Mouse (Mus musculus): ENCODE measurements at regions not wholly inside any gene's neighbourhood (a gene's known extent, or its start where the extent isn't known, plus 50 kb on each side); places are given as distances from the start of the nearest gene placed in this dataset.

GRCm38 (mm10) chr3:100401080-100401479, 88.0 kb downstream of the Tent5c start:
- Histone ChIP-seq H3K4me1 (ENCODE audit: control insufficient read depth, insufficient read depth, low read length) (no peaks in the 10 kb centered on the region), H3K27me3 (ENCODE audit: control insufficient read depth, insufficient read depth, low read length) (no peaks in the 10 kb centered on the region), H3K9me3 (replicated peaks; ENCODE audit: control insufficient read depth, low read length) (no peaks in the 10 kb centered on the region), H3K27ac (ENCODE audit: low read length) (no peak overlapping the region), H3K36me3 (ENCODE audit: control insufficient read depth, insufficient read depth) (no peaks in the 10 kb centered on the region), H3K4me2 (ENCODE audit: low read depth, low read length) (no peak overlapping the region), H3K9ac (ENCODE audit: low read length) (no peak overlapping the region), H3K4me3 (ENCODE audit: low read length) (no peak overlapping the region)
- 88% methylated on average over 1 of the region's 1 CpGs for WGBS
- ATAC-seq (replicated peaks; ENCODE audit: extremely low read depth, insufficient read depth, low FRiP score): no peak

- H3K27ac ChIP-seq (ENCODE audit: low read length): no peak overlapping the region
- H3K36me3 ChIP-seq (ENCODE audit: control insufficient read depth, insufficient read depth): no peaks in the 10 kb centered on the region
- H3K4me3 ChIP-seq (ENCODE audit: low read length): no peak overlapping the region
- H3K27me3 ChIP-seq (ENCODE audit: control insufficient read depth, insufficient read depth, low read length): no peaks in the 10 kb centered on the region
- ATAC-seq (replicated peaks; ENCODE audit: extremely low read depth, insufficient read depth, low FRiP score): no peak
- H3K4me1 ChIP-seq (ENCODE audit: control insufficient read depth, insufficient read depth, low read length): no peaks in the 10 kb centered on the region
- H3K9me3 ChIP-seq (replicated peaks; ENCODE audit: control insufficient read depth, low read length): no peaks in the 10 kb centered on the region
- no peak overlapping the region for H3K9ac ChIP-seq (ENCODE audit: low read length)
- WGBS: 72% methylated on average over 3 of the region's 3 CpGs
- no peak overlapping the region for H3K4me2 ChIP-seq (ENCODE audit: low read depth, low read length)
Observed at GRCm38 (mm10) chr3:100397491-100397890, 91.6 kb downstream of the Tent5c start.

DNA sequence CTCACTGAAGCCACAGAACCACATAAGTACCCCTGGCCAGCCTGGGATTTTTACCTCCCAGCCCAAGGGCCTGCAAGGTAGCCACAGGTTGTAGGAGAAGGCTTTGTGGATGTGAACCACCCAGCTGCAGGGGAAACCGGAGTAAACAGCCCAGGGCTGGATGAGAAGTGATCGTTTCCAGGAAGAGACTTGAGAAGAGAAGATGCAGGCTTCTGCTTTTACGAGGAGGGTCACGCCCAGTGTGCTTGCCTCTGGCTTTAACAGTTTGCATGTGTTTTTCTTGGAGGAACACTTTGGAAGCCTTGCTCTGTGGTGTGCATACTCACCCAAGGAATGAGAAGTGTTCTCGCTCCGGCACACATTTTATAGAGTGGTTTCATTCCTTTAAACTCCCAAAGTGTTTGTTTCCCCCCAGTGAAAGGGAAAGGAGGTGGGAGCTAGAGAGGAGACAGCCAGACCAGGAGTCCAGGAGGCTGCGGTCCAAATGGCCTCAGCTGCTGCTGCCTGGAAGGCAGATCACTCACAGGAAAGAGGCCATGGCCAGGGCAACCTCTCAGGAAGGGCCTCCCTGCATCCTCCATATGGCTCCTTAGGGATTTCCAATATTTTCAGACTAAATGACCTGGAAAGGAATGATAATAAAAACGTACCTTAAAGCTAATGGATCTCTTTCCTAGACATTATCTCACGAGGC, 94.1 kb downstream of the Tent5c start:
- Histone ChIP-seq H3K4me3 (ENCODE audit: low read length) (no peak overlapping the region), H3K4me2 (ENCODE audit: low read depth, low read length) (no peak overlapping the region), H3K9me3 (replicated peaks; ENCODE audit: control insufficient read depth, low read length) (no peaks in the 10 kb centered on the region), H3K36me3 (ENCODE audit: control insufficient read depth, insufficient read depth) (no peaks in the 10 kb centered on the region), H3K27me3 (ENCODE audit: control insufficient read depth, insufficient read depth, low read length) (no peaks in the 10 kb centered on the region), H3K4me1 (ENCODE audit: control insufficient read depth, insufficient read depth, low read length) (no peaks in the 10 kb centered on the region), H3K27ac (ENCODE audit: low read length) (no peak overlapping the region), H3K9ac (ENCODE audit: low read length) (no peak overlapping the region)
- 53% methylated on average over 9 of the region's 9 CpGs for WGBS
- ATAC-seq (replicated peaks; ENCODE audit: extremely low read depth, insufficient read depth, low FRiP score): no peak; the same call in 1 of the 2 replicates

- H3K9me3 ChIP-seq (replicated peaks; ENCODE audit: control insufficient read depth, low read length): no peaks in the 10 kb centered on the region
- no peak overlapping the region for H3K27ac ChIP-seq (ENCODE audit: low read length)
- no peak overlapping the region for H3K9ac ChIP-seq (ENCODE audit: low read length)
- WGBS: 80% methylated on average over 1 of the region's 1 CpGs
- no peaks in the 10 kb centered on the region for H3K36me3 ChIP-seq (ENCODE audit: control insufficient read depth, insufficient read depth)
- H3K4me1 ChIP-seq (ENCODE audit: control insufficient read depth, insufficient read depth, low read length): no peaks in the 10 kb centered on the region
- H3K4me2 ChIP-seq (ENCODE audit: low read depth, low read length): no peak overlapping the region
- no peak overlapping the region for H3K4me3 ChIP-seq (ENCODE audit: low read length)
- no peak for ATAC-seq (replicated peaks; ENCODE audit: extremely low read depth, insufficient read depth, low FRiP score)
- no peaks in the 10 kb centered on the region for H3K27me3 ChIP-seq (ENCODE audit: control insufficient read depth, insufficient read depth, low read length)
Observed at GRCm38 (mm10) chr3:100393956-100394355, 95.2 kb downstream of the Tent5c start.

DNA sequence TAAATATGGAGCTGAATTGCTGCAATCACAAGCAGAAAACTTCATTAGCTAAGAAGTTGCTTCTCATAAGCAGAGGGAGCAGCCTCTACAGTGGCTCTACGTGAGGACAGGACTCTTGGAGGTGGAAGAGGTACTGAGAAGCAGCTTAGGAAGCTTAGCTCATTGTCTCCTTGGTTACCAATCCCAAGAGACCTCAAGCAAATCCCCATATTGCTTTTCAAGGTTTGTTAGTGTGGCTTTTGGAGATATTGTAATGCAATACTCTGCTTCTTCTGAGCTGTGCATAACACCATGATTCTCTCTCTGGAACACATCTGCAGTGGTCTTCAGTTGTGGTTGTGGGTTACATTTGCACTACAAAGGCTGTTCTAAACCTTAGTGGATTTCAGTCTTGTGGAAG, 106.9 kb downstream of the Tent5c start:
- WGBS: 42% methylated on average over 1 of the region's 1 CpGs
- Histone ChIP-seq H3K9me3 (replicated peaks; ENCODE audit: control insufficient read depth, low read length) (no peaks in the 10 kb centered on the region), H3K27ac (ENCODE audit: low read length) (no peak overlapping the region), H3K4me3 (ENCODE audit: low read length) (no peak overlapping the region), H3K4me2 (ENCODE audit: low read depth, low read length) (no peak overlapping the region), H3K27me3 (ENCODE audit: control insufficient read depth, insufficient read depth, low read length) (no peaks in the 10 kb centered on the region), H3K36me3 (ENCODE audit: control insufficient read depth, insufficient read depth) (no peaks in the 10 kb centered on the region), H3K4me1 (ENCODE audit: control insufficient read depth, insufficient read depth, low read length) (no peaks in the 10 kb centered on the region), H3K9ac (ENCODE audit: low read length) (no peak overlapping the region)
- no peak for ATAC-seq (replicated peaks; ENCODE audit: extremely low read depth, insufficient read depth, low FRiP score)

DNA sequence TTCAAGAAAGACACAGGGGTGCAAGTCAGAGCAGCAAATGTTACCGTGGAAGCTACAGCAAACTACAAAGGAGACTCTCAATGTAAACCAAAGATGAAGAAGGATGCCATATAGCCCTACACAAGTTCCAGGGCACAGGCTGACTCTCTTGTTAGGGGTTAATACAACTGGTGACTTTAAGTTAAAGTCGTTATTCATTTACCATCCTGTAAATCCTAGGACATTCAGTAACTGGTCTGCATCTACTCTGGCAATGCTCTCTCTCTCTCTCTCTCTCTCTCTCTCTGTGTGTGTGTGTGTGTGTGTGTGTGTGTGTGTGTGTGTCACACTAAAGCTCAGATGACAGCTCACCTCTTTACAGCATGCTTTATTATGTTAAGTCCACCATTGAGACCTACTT, 107.8 kb downstream of the Tent5c start:
- no peak overlapping the region for H3K4me2 ChIP-seq (ENCODE audit: low read depth, low read length)
- no peaks in the 10 kb centered on the region for H3K4me1 ChIP-seq (ENCODE audit: control insufficient read depth, insufficient read depth, low read length)
- H3K27me3 ChIP-seq (ENCODE audit: control insufficient read depth, insufficient read depth, low read length): no peaks in the 10 kb centered on the region
- WGBS: 79% methylated on average over 2 of the region's 2 CpGs
- no peak overlapping the region for H3K27ac ChIP-seq (ENCODE audit: low read length)
- H3K4me3 ChIP-seq (ENCODE audit: low read length): no peak overlapping the region
- no peaks in the 10 kb centered on the region for H3K36me3 ChIP-seq (ENCODE audit: control insufficient read depth, insufficient read depth)
- no peak overlapping the region for H3K9ac ChIP-seq (ENCODE audit: low read length)
- H3K9me3 ChIP-seq (replicated peaks; ENCODE audit: control insufficient read depth, low read length): no peaks in the 10 kb centered on the region
- no peak for ATAC-seq (replicated peaks; ENCODE audit: extremely low read depth, insufficient read depth, low FRiP score)

DNA sequence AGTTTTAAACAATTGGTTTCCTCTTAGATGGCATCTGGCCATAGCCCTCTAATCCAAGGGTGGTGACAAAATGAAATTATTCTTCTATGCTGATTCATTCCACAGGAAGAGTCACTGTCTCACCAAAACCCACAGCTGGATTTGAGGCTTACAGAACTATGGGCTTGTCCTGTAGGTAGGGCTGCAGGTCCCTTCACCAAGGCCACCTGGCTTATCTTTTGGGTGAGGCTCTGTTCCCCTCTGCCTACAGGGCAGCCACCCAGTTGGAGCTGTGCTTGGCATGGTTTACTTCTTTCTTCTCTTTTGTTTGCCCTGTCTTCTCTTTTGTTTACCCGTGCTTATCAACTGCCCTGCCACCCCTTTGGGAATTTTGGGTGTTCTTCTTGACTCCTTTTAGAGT, 113.0 kb downstream of the Tent5c start:
- 68% methylated on average over 1 of the region's 1 CpGs for WGBS
- Histone ChIP-seq H3K4me1 (ENCODE audit: control insufficient read depth, insufficient read depth, low read length) (no peaks in the 10 kb centered on the region), H3K9me3 (replicated peaks; ENCODE audit: control insufficient read depth, low read length) (no peaks in the 10 kb centered on the region), H3K36me3 (ENCODE audit: control insufficient read depth, insufficient read depth) (no peaks in the 10 kb centered on the region), H3K4me2 (ENCODE audit: low read depth, low read length) (no peak overlapping the region), H3K4me3 (ENCODE audit: low read length) (no peak overlapping the region), H3K27ac (ENCODE audit: low read length) (no peak overlapping the region), H3K27me3 (ENCODE audit: control insufficient read depth, insufficient read depth, low read length) (no peaks in the 10 kb centered on the region), H3K9ac (ENCODE audit: low read length) (no peak overlapping the region)
- ATAC-seq (replicated peaks; ENCODE audit: extremely low read depth, insufficient read depth, low FRiP score): no peak

DNA sequence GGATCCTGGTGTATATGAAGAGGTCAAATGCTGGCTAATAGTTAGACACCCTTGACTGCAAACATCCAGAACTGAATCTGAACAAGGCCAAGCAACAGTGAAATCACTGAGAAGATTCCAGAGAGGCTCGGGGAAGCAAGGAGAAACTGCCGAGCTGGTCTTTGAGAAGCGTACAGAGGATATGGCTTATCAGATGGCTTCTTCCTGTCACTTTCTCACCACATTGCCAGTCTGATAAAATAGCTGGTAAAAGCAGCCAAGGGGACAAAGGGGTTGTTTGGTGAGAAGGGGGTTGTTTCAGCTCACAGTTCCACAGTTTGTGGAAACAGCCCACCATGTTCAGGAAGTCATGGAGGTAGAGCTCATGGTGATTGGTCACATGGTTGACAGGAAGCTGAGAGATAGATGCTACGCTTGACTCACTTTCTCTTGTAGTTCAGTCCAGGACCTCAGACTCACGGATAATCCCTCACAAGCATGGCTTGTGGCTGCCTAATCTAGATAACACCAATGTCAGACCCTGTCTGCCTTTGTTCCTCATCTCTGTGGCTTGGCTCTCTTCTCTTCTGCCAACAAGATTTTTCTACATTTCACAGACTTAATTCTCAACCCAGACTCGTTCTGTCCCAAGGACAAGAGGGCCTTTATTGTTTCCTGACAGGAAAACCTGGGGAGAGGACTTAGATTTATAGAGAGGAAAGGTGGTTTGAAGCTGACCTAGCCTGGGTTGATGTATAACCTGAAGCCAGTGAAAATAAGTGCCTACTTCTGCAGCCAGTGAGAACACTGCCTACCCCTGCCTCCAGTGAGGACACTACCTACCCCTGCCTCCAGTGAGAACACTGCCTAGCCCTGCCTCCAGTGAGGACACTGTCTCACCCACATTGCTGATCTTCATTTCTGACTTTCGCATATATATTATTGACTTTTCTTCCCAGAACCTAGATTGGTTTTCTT, 122.0 kb downstream of the Tent5c start:
- no peaks in the 10 kb centered on the region for H3K36me3 ChIP-seq (ENCODE audit: control insufficient read depth, insufficient read depth)
- no peaks in the 10 kb centered on the region for H3K27me3 ChIP-seq (ENCODE audit: control insufficient read depth, insufficient read depth, low read length)
- no peak overlapping the region for H3K4me3 ChIP-seq (ENCODE audit: low read length)
- 46% methylated on average over 7 of the region's 7 CpGs for WGBS
- H3K27ac ChIP-seq (ENCODE audit: low read length): no peak overlapping the region
- H3K4me1 ChIP-seq (ENCODE audit: control insufficient read depth, insufficient read depth, low read length): no peaks in the 10 kb centered on the region
- H3K4me2 ChIP-seq (ENCODE audit: low read depth, low read length): no peak overlapping the region
- H3K9me3 ChIP-seq (replicated peaks; ENCODE audit: control insufficient read depth, low read length): no peaks in the 10 kb centered on the region
- no peak overlapping the region for H3K9ac ChIP-seq (ENCODE audit: low read length)
- ATAC-seq (replicated peaks; ENCODE audit: extremely low read depth, insufficient read depth, low FRiP score): no peak

DNA sequence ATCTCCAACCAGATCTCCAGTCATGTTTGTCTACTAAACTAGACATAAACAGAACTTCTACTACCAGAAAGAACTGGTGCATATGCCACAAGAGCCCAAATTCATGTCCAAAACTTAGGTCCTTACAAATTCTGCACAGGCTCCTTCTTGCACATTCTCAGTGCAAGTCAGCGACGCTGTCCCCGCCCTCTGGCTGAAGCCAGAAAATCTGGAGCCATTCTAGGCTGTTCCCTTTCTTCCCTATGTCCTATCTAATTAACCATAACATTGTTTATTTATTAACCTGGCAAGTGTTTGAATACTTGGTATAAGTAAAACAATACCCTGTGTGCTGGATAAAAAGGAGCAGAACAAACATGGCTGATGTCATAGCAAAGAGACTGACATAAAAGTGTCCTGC, 122.7 kb downstream of the Tent5c start:
- Histone ChIP-seq H3K9me3 (replicated peaks; ENCODE audit: control insufficient read depth, low read length) (no peaks in the 10 kb centered on the region), H3K4me3 (ENCODE audit: low read length) (no peak overlapping the region), H3K27me3 (ENCODE audit: control insufficient read depth, insufficient read depth, low read length) (no peaks in the 10 kb centered on the region), H3K4me1 (ENCODE audit: control insufficient read depth, insufficient read depth, low read length) (no peaks in the 10 kb centered on the region), H3K27ac (ENCODE audit: low read length) (no peak overlapping the region), H3K4me2 (ENCODE audit: low read depth, low read length) (no peak overlapping the region), H3K9ac (ENCODE audit: low read length) (no peak overlapping the region), H3K36me3 (ENCODE audit: control insufficient read depth, insufficient read depth) (no peaks in the 10 kb centered on the region)
- ATAC-seq (replicated peaks; ENCODE audit: extremely low read depth, insufficient read depth, low FRiP score): no peak
- 89% methylated on average over 3 of the region's 3 CpGs for WGBS

All from heart, embryonic 16.5 days (tissue).